27 mouse cellular contexts compared by ENCODE assay signal in genomic region chr8:94591691-94592090, GRCm38 (mm10). TPM values are rescaled to one million over a fixed set of nuclear protein-coding genes. Genes with fewer than 3 reads are reported as not detected.
DNase-seq lines count a peak whose midpoint lies in the region; ATAC-seq and TF ChIP-seq lines count a peak whose summit lies in the region.
"Had no signal": no experiment of that assay in that cellular context is flagged by ENCODE, and none has a peak within 500 bp of the region (broad histone marks: within the 10 kb centered on the region; RNA-seq: fewer than 3 reads in every experiment).

No protein-coding gene starts in this region.

- H3K9ac ChIP-seq in kidney, embryonic 15.5 days = no peak overlapping the region
- H3K9ac ChIP-seq: forebrain, embryonic 13.5 days; heart, embryonic 12.5 days; heart, embryonic 15.5 days; hindbrain, embryonic 14.5 days had no signal

- TF ChIP-seq CTCF in gastrocnemius, adult 2 months (IDR thresholded peaks at IDR 0.05) = no peak
- no peak for TF ChIP-seq CTCF in kidney, adult 2 months (conservative IDR thresholded peaks at IDR 0.05; ENCODE audit: insufficient read depth, insufficient read length, low read depth, low read length)
- no peak for TF ChIP-seq CTCF in cerebellum, adult 2 months (IDR thresholded peaks at IDR 0.05; ENCODE audit: borderline replicate concordance, insufficient read depth, low read depth, low read length)

- peak overlapping the region; percentile 88 for H3K27ac ChIP-seq in gastrocnemius, adult 2 months
- peak overlapping the region; percentile 14; the same call in 1 of the 2 replicates for H3K27ac ChIP-seq in kidney, embryonic 15.5 days
- no peak overlapping the region for H3K27ac ChIP-seq in kidney, adult 2 months (ENCODE audit: insufficient read depth, low read depth, low read length)
- no peak overlapping the region for H3K27ac ChIP-seq in cerebellum, adult 2 months (ENCODE audit: insufficient read depth, low read length)
- H3K27ac ChIP-seq: forebrain, embryonic 10.5 days; forebrain, embryonic 13.5 days; heart, embryonic 15.5 days; hindbrain, embryonic 14.5 days; hindbrain, postnatal 0 days had no signal

- WGBS in kidney, embryonic 15.5 days = 36% methylated on average over 4 of the region's 4 CpGs
- 63% methylated on average over 4 of the region's 4 CpGs for WGBS in kidney, adult 2 months
- 76% methylated on average over 4 of the region's 4 CpGs for WGBS in cerebellum, adult 2 months

- intact Hi-C loops in gastrocnemius, adult 2 months (cut with DNase I) = loop anchor here (5.0 kb wide), 1 partner anchor 221 kb away; the partner anchor contains the start of gene Ccl17
- intact Hi-C loops in gastrocnemius, postnatal 14 days (cut with DNase I; ENCODE audit: low total_unique reads) = no loop called here

- no peak overlapping the region for H3K4me2 ChIP-seq in kidney, embryonic 15.5 days
- H3K4me2 ChIP-seq: forebrain, embryonic 13.5 days; heart, embryonic 12.5 days; heart, embryonic 15.5 days; hindbrain, embryonic 14.5 days had no signal

- peaks cover 39% of the 10 kb centered on the region for H3K36me3 ChIP-seq in kidney, embryonic 15.5 days
- H3K36me3 ChIP-seq in kidney, adult 2 months (ENCODE audit: control insufficient read depth, insufficient read depth, low read length) = no peaks in the 10 kb centered on the region

- no peak for DNase-seq in gastrocnemius, adult 2 months
- DNase-seq in gastrocnemius, postnatal 14 days = no peak
- DNase-seq in kidney, adult 2 months = no peak
- peak; percentile 14 for DNase-seq in adipocyte (ENCODE audit: low spot score)
- DNase-seq in cerebellum, adult 2 months = no peak
- DNase-seq: adrenal gland, adult 2 months; B cell, adult 2 months; cerebellum, adult 11-12 months; cerebellum, adult 9-10 months; cerebellum, postnatal 14 days; gastrocnemius, postnatal 10 days; heart, adult 18-20 months; heart, postnatal 10 days; heart, postnatal 4 days had no signal

- H3K9me3 ChIP-seq in kidney, embryonic 15.5 days (replicated peaks) = no peaks in the 10 kb centered on the region
- H3K9me3 ChIP-seq: forebrain, embryonic 10.5 days; forebrain, embryonic 13.5 days; G1E; heart, embryonic 12.5 days; heart, embryonic 15.5 days had no signal

- no peak overlapping the region for H3K4me3 ChIP-seq in gastrocnemius, adult 2 months
- H3K4me3 ChIP-seq in kidney, embryonic 15.5 days (replicated peaks) = no peak overlapping the region
- no peak overlapping the region for H3K4me3 ChIP-seq in kidney, adult 2 months (ENCODE audit: insufficient read depth, low read depth, low read length)
- H3K4me3 ChIP-seq in cerebellum, adult 2 months (replicated peaks; ENCODE audit: insufficient read depth, low read depth, low read length) = no peak overlapping the region
- H3K4me3 ChIP-seq: forebrain, embryonic 10.5 days; forebrain, embryonic 13.5 days; heart, embryonic 12.5 days; heart, embryonic 15.5 days had no signal

- peak; percentile 56; the same call in 1 of the 2 replicates for ATAC-seq in kidney, embryonic 15.5 days (replicated peaks; ENCODE audit: low FRiP score)
- ATAC-seq: forebrain, embryonic 13.5 days; forebrain, embryonic 16.5 days; hindbrain, postnatal 0 days; inflammation-experienced regulatory T-cells, adult 6 months; intestine, embryonic 16.5 days; Patski had no signal

- no peak for TF ChIP-seq POLR2A in kidney, adult 2 months (IDR thresholded peaks at IDR 0.05; ENCODE audit: low read depth, low read length)
- TF ChIP-seq POLR2A in cerebellum, adult 2 months (IDR thresholded peaks at IDR 0.05; ENCODE audit: borderline replicate concordance, insufficient read depth, low read length) = no peak

- H3K27me3 ChIP-seq in kidney, embryonic 15.5 days = no peaks in the 10 kb centered on the region
- H3K27me3 ChIP-seq in kidney, adult 2 months (replicated peaks; ENCODE audit: control insufficient read depth, insufficient read depth, low read length) = no peaks in the 10 kb centered on the region
- H3K27me3 ChIP-seq in cerebellum, adult 2 months (ENCODE audit: control insufficient read depth, insufficient read depth, low read length) = no peaks in the 10 kb centered on the region
- H3K27me3 ChIP-seq: CH12.LX; forebrain, embryonic 13.5 days; heart, embryonic 12.5 days; heart, embryonic 15.5 days; Patski had no signal

- peaks cover 16% of the 10 kb centered on the region for H3K4me1 ChIP-seq in kidney, embryonic 15.5 days
- no peaks in the 10 kb centered on the region for H3K4me1 ChIP-seq in kidney, adult 2 months (ENCODE audit: control insufficient read depth, insufficient read depth, low read length)
- H3K4me1 ChIP-seq in cerebellum, adult 2 months (ENCODE audit: control insufficient read depth, insufficient read depth, low read length) = no peaks in the 10 kb centered on the region
- H3K4me1 ChIP-seq: forebrain, embryonic 10.5 days; forebrain, embryonic 13.5 days; heart, embryonic 12.5 days; heart, embryonic 15.5 days had no signal

RNA-seq across cellular contexts. Expression of gene Rspry1, which starts 10.0 kb away (rescaled TPM):
- total RNA-seq in gastrocnemius, adult 2 months (2021) = 10 to 100 TPM in 1 of 2 experiments, 1 to 10 TPM in 1; 8.5 to 10.8 TPM
- 10 to 100 TPM in 1 of 2 experiments, 1 to 10 TPM in 1; 9.4 to 10.3 TPM for total RNA-seq in gastrocnemius, postnatal 14 days (2021)
- 38.3 and 39.8 TPM in 2 replicates for polyA plus RNA-seq in kidney, embryonic 15.5 days (2015; fragmentation: Nextera tagmentation; extraction: Ambion mirVana)
- polyA plus RNA-seq in kidney, adult 2 months (2012; rRNA removed) = 11.5 TPM in 2 replicates
- 22.0 TPM in 2 replicates for polyA plus RNA-seq in cerebellum, adult 2 months (2012; rRNA removed)

RNA-seq across cellular contexts. Expression of gene Fam192a, which starts 10.1 kb away (rescaled TPM):
- total RNA-seq in gastrocnemius, adult 2 months (2021) = 10 to 100 TPM; 17.9 to 22.6 TPM
- total RNA-seq in gastrocnemius, postnatal 14 days (2021) = 10 to 100 TPM; 21.1 to 25.2 TPM
- 70.0 and 73.2 TPM in 2 replicates for polyA plus RNA-seq in kidney, embryonic 15.5 days (2015; fragmentation: Nextera tagmentation; extraction: Ambion mirVana)
- polyA plus RNA-seq in kidney, adult 2 months (2012; rRNA removed) = 18.2 and 20.9 TPM in 2 replicates
- 56.1 and 57.6 TPM in 2 replicates for polyA plus RNA-seq in cerebellum, adult 2 months (2012; rRNA removed)

RNA-seq across cellular contexts. Expression of gene Cpne2, which starts 58.9 kb away (rescaled TPM):
- total RNA-seq in gastrocnemius, adult 2 months (2021) = 1 to 10 TPM; 4.9 to 6.9 TPM
- 10 to 100 TPM; 13.4 to 20.7 TPM for total RNA-seq in gastrocnemius, postnatal 14 days (2021)
- 11.1 and 11.9 TPM in 2 replicates for polyA plus RNA-seq in kidney, embryonic 15.5 days (2015; fragmentation: Nextera tagmentation; extraction: Ambion mirVana)
- 28.9 and 31.5 TPM in 2 replicates for polyA plus RNA-seq in kidney, adult 2 months (2012; rRNA removed)
- 39.3 and 46.3 TPM in 2 replicates for polyA plus RNA-seq in cerebellum, adult 2 months (2012; rRNA removed)

Comparison
In these comparisons a context has a peak if more than half of its experiments do, and no peak if none do; other contexts are left out.
1. H3K27ac ChIP-seq: peak in gastrocnemius, adult 2 months (single experiment) and kidney, embryonic 15.5 days (single experiment); none in kidney, adult 2 months (single experiment) and cerebellum, adult 2 months (single experiment).